Mouse (Mus musculus): ENCODE results near the gene Sobp. TPM values are rescaled to one million over a fixed set of nuclear protein-coding genes. Genes with fewer than 3 reads are reported as not detected.

Gene Sobp
- total RNA-seq, 1 experiment from 2014 or later, result 6.2 TPM

- no peak for DNase-seq
Measured at GRCm38 (mm10) chr10:43086888-43087287, 87.4 kb downstream of the Sobp start.

DNA sequence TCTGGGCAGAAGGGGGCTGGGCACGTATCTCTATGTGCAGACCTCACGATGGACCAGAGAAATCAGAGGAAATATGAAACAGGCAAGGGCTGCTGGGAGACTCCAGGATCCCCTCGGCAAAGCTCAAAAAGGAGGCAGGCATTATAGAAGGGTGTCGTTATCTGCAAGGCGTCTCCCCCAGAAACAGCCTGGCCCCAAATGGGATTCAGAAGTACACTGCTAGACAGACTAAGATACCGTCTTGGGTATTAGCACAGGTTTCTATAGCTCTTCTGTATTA, 90.3 kb downstream of the Sobp start:
- no peak for DNase-seq

DNA sequence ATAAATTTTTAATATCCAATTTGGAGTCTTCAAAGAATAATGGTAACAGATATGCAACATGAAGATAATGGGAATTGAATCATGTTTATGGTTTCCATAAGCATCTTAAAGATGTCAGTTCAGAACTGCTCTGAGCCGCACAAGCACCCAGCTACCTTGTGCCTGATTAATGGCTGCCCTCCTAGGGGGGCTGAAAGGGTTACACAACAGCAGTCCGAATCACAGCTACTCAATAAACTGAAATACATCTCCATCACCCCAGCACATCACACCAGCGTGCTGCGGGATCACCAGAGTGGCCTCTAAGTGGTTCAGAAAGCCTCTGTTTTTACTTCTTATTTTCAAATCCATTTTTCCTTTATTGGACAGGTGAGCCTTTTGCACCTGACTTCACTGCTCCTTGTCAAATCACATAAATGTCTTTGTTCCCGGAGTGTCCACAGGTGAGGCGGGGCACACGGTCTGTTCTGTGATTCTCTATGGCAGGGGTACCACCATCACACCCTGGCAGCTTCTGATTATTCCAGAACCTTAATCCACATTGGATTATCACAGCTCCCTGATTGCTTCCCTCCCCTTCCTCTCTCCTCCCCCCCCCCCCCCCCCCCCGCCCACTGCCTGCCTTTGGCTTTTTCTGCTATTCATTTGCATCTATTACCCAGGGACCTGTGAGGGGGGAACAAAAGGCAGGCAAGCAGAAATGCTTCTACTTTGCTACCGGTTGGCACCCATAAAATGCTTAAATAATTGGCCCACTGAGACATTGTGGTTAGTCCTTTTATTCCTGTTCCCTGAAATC, 90.8 kb downstream of the Sobp start:
- DNase-seq, result no peak

- DNase-seq, result peak; percentile 53
Measured at GRCm38 (mm10) chr10:43081316-43081715, 93.0 kb downstream of the Sobp start.

GRCm38 (mm10) chr10:43075535-43076152, 98.7 kb downstream of the Sobp start:
- no peak for DNase-seq

DNA sequence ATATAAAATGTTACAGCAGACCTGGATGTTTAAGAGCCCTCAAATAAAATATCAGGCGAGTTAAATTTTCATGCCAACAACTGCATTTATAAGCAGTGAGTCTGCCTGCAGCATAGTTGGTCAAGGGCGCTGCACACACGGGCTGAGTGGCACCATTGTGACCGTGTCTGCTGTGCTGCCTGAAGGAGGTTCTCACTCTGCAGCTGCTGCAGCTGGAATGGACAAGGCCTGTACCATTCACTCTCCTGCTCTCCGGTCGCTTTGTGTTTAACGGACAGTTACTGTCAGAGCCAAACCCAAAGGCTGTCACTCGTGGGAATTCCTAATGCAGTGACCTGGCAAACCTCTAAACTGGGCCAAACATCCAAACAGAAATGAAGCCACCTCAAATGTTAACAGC, 101.0 kb downstream of the Sobp start:
- DNase-seq, result no peak

DNA sequence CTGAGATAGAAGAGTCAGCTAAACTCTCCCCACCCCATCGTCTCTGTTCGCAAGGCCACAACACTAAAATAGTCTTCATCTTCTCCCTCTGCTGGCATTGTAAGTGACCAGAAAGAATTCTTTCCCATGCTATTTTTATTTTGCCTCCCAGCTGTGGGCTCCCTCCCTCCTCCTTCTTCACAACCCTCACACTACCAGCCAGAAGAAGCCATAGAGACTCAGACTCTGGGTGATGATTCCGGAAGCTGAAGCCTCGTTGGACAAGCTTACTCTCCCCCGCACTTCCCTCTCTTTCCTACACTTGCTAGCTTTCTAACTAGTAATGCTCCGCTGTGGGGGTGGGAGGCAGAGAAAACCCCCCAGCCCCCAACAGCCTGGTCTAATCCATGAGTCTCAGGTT, 103.4 kb downstream of the Sobp start:
- DNase-seq, result no peak

- no peak for DNase-seq
Measured at GRCm38 (mm10) chr10:43065331-43065730, 109.0 kb downstream of the Sobp start.

- DNase-seq, result no peak
Measured at GRCm38 (mm10) chr10:43061519-43062105, 112.7 kb downstream of the Sobp start.

DNA sequence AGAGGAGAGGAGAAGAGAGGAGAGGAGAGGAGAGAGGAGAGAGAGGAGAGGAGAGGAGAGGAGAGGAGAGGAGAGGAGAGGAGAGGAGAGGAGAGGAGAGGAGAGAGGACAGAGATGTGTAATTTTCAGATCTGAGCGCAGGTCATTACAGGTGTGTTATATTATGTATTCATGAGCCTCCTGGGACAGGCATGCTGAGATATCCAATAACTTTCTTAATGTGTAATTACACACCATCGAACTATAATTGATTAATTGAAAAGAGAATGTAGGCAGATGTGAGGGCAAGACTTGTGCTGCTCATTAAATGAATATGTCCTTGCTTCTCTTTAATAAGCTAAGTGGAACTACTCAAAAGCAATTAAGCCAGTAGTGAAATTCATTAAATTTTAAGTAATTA, 118.9 kb downstream of the Sobp start:
- DNase-seq, result no peak

GRCm38 (mm10) chr10:43054776-43055175, 119.6 kb downstream of the Sobp start:
- no peak for DNase-seq

DNA sequence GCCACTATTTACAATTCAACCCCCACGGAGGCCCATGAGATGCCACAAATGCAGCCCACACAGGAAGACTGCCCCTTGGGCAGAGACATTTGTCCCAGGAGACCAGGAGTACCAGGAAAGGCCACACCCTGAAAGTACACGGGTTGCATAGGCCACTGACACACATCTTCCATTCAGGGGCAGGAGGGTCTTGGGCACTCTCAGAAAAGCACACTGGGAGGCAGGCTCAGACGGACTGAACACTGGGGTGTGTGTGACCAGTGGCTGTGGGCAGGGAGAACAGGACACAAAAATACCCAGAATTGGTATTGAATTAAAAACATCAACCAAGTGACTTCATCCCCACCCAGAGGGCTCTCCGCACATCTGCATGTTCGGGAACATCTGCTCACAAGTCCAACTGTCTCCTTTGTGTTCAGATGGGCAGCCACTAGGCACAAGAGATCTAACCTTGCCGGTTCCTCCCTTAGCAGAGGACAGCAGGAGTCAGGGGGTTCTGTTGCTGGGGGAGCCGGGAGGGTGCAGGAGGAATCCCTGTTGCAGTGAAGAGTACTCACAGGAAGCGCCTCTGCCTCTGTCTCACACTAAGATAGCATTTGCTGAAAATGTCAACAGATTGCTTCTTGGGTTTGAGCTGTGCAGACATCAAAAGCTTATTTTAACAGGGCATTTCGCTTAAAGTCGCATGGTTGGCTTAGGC, 120.3 kb downstream of the Sobp start:
- DNase-seq, result no peak

- peak; percentile 19 for DNase-seq
Measured at GRCm38 (mm10) chr10:43052462-43052861, 121.9 kb downstream of the Sobp start.

GRCm38 (mm10) chr10:43047804-43048348, 126.5 kb downstream of the Sobp start:
- no peak for DNase-seq

DNA sequence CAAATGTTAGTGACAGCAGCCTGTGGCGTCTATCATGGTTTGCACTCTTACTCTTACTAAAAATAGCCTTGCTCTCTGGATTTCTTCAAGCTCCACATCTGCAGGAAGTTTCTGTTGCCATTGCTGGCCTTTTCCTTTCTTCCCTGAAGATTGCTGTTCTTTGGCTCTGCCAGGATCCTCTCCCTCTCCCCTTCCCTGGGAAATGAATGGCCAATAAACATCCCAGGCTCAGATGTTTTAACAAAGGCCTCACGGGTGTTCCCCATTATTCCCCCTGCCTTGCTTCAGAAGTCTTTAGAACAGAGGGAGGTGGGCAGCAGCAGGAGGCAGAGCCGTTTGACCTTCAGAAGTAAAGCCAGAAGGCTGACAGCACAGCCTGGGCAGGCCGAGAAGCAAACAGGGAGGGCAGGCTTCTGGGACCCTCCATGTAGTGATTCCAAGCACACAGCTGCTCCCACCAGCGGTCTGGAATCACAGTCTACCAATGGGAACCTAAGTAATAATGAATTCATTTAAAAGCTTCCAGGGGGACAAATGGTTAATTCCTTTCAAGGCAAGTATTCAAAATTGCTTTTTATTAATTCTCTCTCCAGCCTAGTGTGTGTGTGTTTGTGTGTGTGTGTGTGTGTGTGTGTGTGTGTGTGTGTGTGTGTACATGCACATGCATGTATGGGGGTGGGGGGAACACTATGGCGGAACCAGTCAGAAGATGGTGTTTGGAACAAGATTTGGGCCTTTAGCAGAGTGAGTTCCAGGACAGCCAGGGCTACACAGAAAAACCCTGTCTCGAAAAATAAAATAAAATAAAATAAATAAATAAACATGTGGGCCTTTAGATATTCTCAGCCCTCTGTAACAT, 130.8 kb downstream of the Sobp start:
- no peak for DNase-seq

GRCm38 (mm10) chr10:43042591-43043327, 131.6 kb downstream of the Sobp start:
- no peak for DNase-seq

DNA sequence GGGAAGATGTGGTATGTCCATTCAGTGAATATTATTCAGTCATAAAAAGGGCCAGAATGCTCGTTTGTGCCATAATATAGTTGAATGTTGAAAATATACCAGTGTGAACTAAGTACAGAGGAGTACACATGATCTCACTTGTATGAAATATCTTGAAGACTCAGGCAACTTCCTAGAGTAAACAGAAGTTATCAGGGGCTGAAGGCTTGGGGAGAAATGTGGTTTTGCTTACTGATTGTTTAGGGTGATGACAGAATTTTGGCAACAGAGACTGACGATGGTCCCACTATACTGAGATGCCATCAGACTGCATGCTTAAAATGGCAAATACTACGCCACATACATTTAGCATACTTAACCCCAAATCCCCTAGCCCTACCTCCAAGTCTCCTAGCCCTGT, 132.5 kb downstream of the Sobp start:
- no peak for DNase-seq

- DNase-seq, result no peak
Measured at GRCm38 (mm10) chr10:43037455-43037793, 136.9 kb downstream of the Sobp start.

GRCm38 (mm10) chr10:43036646-43037454, 137.5 kb downstream of the Sobp start:
- no peak for DNase-seq

GRCm38 (mm10) chr10:43035579-43035978, 138.8 kb downstream of the Sobp start:
- peak; percentile 80 for DNase-seq

Measured in adrenal gland, postnatal 25 days (tissue).